ENCODE assay signal across 20 mouse cellular contexts in the genomic region with DNA sequence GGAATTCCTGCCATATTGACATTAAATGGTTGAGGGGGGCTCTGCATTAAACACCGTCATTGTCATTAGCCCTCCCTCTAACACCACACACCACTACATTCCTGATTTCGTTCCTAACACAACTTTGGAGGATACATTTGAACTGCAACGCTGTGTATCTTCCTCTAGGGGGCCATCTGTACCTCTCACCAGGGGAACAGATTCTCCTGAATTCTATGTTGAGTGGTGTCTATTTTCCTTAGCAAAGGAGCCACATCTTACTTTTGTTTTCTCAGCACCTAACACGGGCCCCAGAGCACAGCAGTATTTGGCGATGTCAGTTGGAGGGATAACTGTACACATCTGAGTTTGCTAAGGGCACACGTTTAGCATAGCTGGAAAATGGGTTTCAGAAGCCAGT. TPM values are rescaled to one million over a fixed set of nuclear protein-coding genes. Genes with fewer than 3 reads are reported as not detected.
DNase-seq lines count a peak whose midpoint lies in the region; ATAC-seq and TF ChIP-seq lines count a peak whose summit lies in the region.
"Had no signal": no experiment of that assay in that cellular context is flagged by ENCODE, and none has a peak within 500 bp of the region (broad histone marks: within the 10 kb centered on the region; RNA-seq: fewer than 3 reads in every experiment).

No protein-coding gene starts in this region.

- intact Hi-C loops in heart, adult 2 months (cut with DNase I): no loop called here

- no peaks in the 10 kb centered on the region for H3K9me3 ChIP-seq in heart, embryonic 11.5 days (replicated peaks; ENCODE audit: control insufficient read depth, low read length)
- H3K9me3 ChIP-seq in midbrain, postnatal 0 days (ENCODE audit: low read length): no peaks in the 10 kb centered on the region
- H3K9me3 ChIP-seq in midbrain, embryonic 13.5 days: no peaks in the 10 kb centered on the region
- H3K9me3 ChIP-seq in midbrain, embryonic 14.5 days (ENCODE audit: control insufficient read depth, low read length): no peaks in the 10 kb centered on the region
- H3K9me3 ChIP-seq: liver, embryonic 12.5 days; stomach, embryonic 15.5 days had no signal

- no peak overlapping the region for H3K4me3 ChIP-seq in heart, adult 2 months
- no peak overlapping the region for H3K4me3 ChIP-seq in heart, embryonic 11.5 days (ENCODE audit: low read depth, low read length)
- H3K4me3 ChIP-seq in midbrain, postnatal 0 days (ENCODE audit: low read depth, low read length): no peak overlapping the region
- H3K4me3 ChIP-seq in midbrain, embryonic 13.5 days (replicated peaks): no peak overlapping the region
- H3K4me3 ChIP-seq in midbrain, embryonic 14.5 days (replicated peaks; ENCODE audit: low read depth, low read length): no peak overlapping the region
- H3K4me3 ChIP-seq: liver, embryonic 12.5 days; myocyte; stomach, embryonic 15.5 days had no signal

- H3K9ac ChIP-seq in heart, adult 2 months (ENCODE audit: low read depth, low read length): no peak overlapping the region
- no peak overlapping the region for H3K9ac ChIP-seq in heart, embryonic 11.5 days (ENCODE audit: low read depth, low read length)
- H3K9ac ChIP-seq in midbrain, postnatal 0 days (replicated peaks; ENCODE audit: low read length, poor library complexity, severe bottlenecking): no peak overlapping the region
- H3K9ac ChIP-seq in midbrain, embryonic 13.5 days (replicated peaks): no peak overlapping the region
- H3K9ac ChIP-seq in midbrain, embryonic 14.5 days (replicated peaks; ENCODE audit: low read length): no peak overlapping the region
- H3K9ac ChIP-seq: liver, embryonic 12.5 days; stomach, embryonic 15.5 days had no signal

- WGBS in heart, adult 2 months: 74% methylated on average over 6 of the region's 6 CpGs
- WGBS in heart, embryonic 11.5 days (ENCODE audit: insufficient replicate concordance): 59% methylated on average over 6 of the region's 6 CpGs
- 77% methylated on average over 6 of the region's 6 CpGs for WGBS in midbrain, postnatal 0 days
- WGBS in midbrain, embryonic 13.5 days: 71% methylated on average over 6 of the region's 6 CpGs
- 77% methylated on average over 6 of the region's 6 CpGs for WGBS in midbrain, embryonic 14.5 days

- no peak for DNase-seq in heart, adult 2 months
- no peak for DNase-seq in midbrain, postnatal 0 days (ENCODE audit: low spot score)
- DNase-seq in spleen, postnatal 4 days (ENCODE audit: low spot score in 2 of 2): no peak
- no peak for DNase-seq in c-Kit-positive CD71-positive TER-119-positive erythroid progenitor cells, embryonic 14.5 days (ENCODE audit: low spot score)
- DNase-seq in midbrain, embryonic 14.5 days: no peak
- DNase-seq: cerebellum, postnatal 14 days; heart, adult 18-20 months; heart, postnatal 4 days; right cerebral cortex, postnatal 4 days had no signal

- no peaks in the 10 kb centered on the region for H3K27me3 ChIP-seq in heart, adult 2 months (ENCODE audit: control insufficient read depth, insufficient read depth, low read length)
- no peaks in the 10 kb centered on the region for H3K27me3 ChIP-seq in heart, embryonic 11.5 days (ENCODE audit: control insufficient read depth, insufficient read depth, low read length)
- no peaks in the 10 kb centered on the region for H3K27me3 ChIP-seq in midbrain, postnatal 0 days (ENCODE audit: insufficient read depth, low read length)
- H3K27me3 ChIP-seq in midbrain, embryonic 13.5 days: no peaks in the 10 kb centered on the region
- no peaks in the 10 kb centered on the region for H3K27me3 ChIP-seq in midbrain, embryonic 14.5 days (ENCODE audit: control insufficient read depth, insufficient read depth, low read length)
- H3K27me3 ChIP-seq: liver, embryonic 12.5 days; stomach, embryonic 15.5 days had no signal

- ATAC-seq in heart, embryonic 11.5 days (replicated peaks; ENCODE audit: insufficient number of reproducible peaks, low FRiP score, low TSS enrichment): no peak
- no peak for ATAC-seq in midbrain, postnatal 0 days (ENCODE audit: low FRiP score)
- ATAC-seq in midbrain, embryonic 13.5 days: no peak
- ATAC-seq in erythroblast, adult 5-6 weeks (replicated peaks; ENCODE audit: low FRiP score, poor library complexity, severe bottlenecking): peak; percentile 76
- ATAC-seq in midbrain, embryonic 14.5 days (ENCODE audit: low FRiP score, low TSS enrichment): no peak
- ATAC-seq: activated CD4-positive, CD25-positive, alpha-beta regulatory T cell, adult 4 months; liver, embryonic 12.5 days had no signal

- no peak overlapping the region for H3K27ac ChIP-seq in heart, adult 2 months
- H3K27ac ChIP-seq in heart, embryonic 11.5 days (ENCODE audit: low read depth, low read length): no peak overlapping the region
- no peak overlapping the region for H3K27ac ChIP-seq in midbrain, postnatal 0 days (ENCODE audit: low read depth, low read length)
- H3K27ac ChIP-seq in midbrain, embryonic 13.5 days: no peak overlapping the region
- no peak overlapping the region for H3K27ac ChIP-seq in midbrain, embryonic 14.5 days (replicated peaks; ENCODE audit: low read depth, low read length)
- H3K27ac ChIP-seq: liver, embryonic 12.5 days; macrophage; stomach, embryonic 15.5 days had no signal

- no peak overlapping the region for H3K4me2 ChIP-seq in heart, embryonic 11.5 days
- H3K4me2 ChIP-seq in midbrain, postnatal 0 days (ENCODE audit: low read depth, low read length, poor library complexity, severe bottlenecking): no peak overlapping the region
- H3K4me2 ChIP-seq in midbrain, embryonic 13.5 days (replicated peaks): no peak overlapping the region
- H3K4me2 ChIP-seq in midbrain, embryonic 14.5 days (ENCODE audit: low read length): no peak overlapping the region
- H3K4me2 ChIP-seq: liver, embryonic 12.5 days; stomach, embryonic 15.5 days had no signal

- TF ChIP-seq POLR2A in heart, adult 2 months (IDR thresholded peaks at IDR 0.05; ENCODE audit: insufficient read depth, low read depth, low read length): no peak

- no peaks in the 10 kb centered on the region for H3K36me3 ChIP-seq in heart, adult 2 months (ENCODE audit: control insufficient read depth, insufficient read depth, low read length)
- H3K36me3 ChIP-seq in heart, embryonic 11.5 days (ENCODE audit: control insufficient read depth, insufficient read depth, low read length): no peaks in the 10 kb centered on the region
- H3K36me3 ChIP-seq in midbrain, postnatal 0 days (ENCODE audit: insufficient read depth, low read length): no peaks in the 10 kb centered on the region
- no peaks in the 10 kb centered on the region for H3K36me3 ChIP-seq in midbrain, embryonic 13.5 days
- no peaks in the 10 kb centered on the region for H3K36me3 ChIP-seq in midbrain, embryonic 14.5 days (ENCODE audit: control insufficient read depth, insufficient read depth, low read length)
- H3K36me3 ChIP-seq: liver, embryonic 12.5 days; stomach, embryonic 15.5 days had no signal

- no peaks in the 10 kb centered on the region for H3K79me2 ChIP-seq in heart, adult 2 months (replicated peaks; ENCODE audit: control insufficient read depth, insufficient read depth, low read length)

- TF ChIP-seq EP300 in heart, adult 2 months (IDR thresholded peaks at IDR 0.05; ENCODE audit: insufficient read depth, low read depth, low read length): no peak

- TF ChIP-seq CTCF in heart, adult 2 months (IDR thresholded peaks at IDR 0.05): peak; percentile 41
- peak; percentile 37 for TF ChIP-seq CTCF in midbrain, postnatal 0 days (IDR thresholded peaks at IDR 0.05)

- H3K4me1 ChIP-seq in heart, adult 2 months (ENCODE audit: control insufficient read depth, insufficient read depth, low read length): no peaks in the 10 kb centered on the region
- peaks cover 4% of the 10 kb centered on the region; the same call in 1 of the 2 replicates for H3K4me1 ChIP-seq in heart, embryonic 11.5 days (ENCODE audit: control insufficient read depth, insufficient read depth, low read length)
- no peaks in the 10 kb centered on the region for H3K4me1 ChIP-seq in midbrain, postnatal 0 days (ENCODE audit: insufficient read depth, low read length)
- no peaks in the 10 kb centered on the region for H3K4me1 ChIP-seq in midbrain, embryonic 13.5 days (replicated peaks)
- no peaks in the 10 kb centered on the region for H3K4me1 ChIP-seq in midbrain, embryonic 14.5 days (ENCODE audit: control insufficient read depth, insufficient read depth, low read length)
- H3K4me1 ChIP-seq: stomach, embryonic 15.5 days had no signal

RNA-seq across cellular contexts. Expression of a gene that starts 53.6 kb away (rescaled TPM):
- total RNA-seq in heart, adult 2 months (2021): not detected
- polyA plus RNA-seq in heart, adult 2 months (2012; rRNA removed): not detected in 2 replicates
- polyA plus RNA-seq in heart, embryonic 11.5 days (2014; fragmentation: Nextera tagmentation; extraction: Ambion mirVana): 1.1 TPM in 1 of 2 replicates, not detected in the other
- not detected in 2 replicates for total RNA-seq in midbrain, postnatal 0 days (2014; rRNA removed)
- 0.20 TPM in 1 of 2 replicates, not detected in the other for polyA plus RNA-seq in midbrain, postnatal 0 days (2015; fragmentation: Nextera tagmentation; extraction: Ambion mirVana)
- polyA plus RNA-seq in midbrain, embryonic 13.5 days (2015; fragmentation: Nextera tagmentation; extraction: Ambion mirVana): 0.19 TPM in 1 of 2 replicates, not detected in the other
- total RNA-seq in erythroblast, adult 5-6 weeks (2015; ENCODE audit: low replicate concordance): not detected in 2 replicates
- not detected in 2 replicates for total RNA-seq in erythroblast, adult 5-6 weeks (2017; ENCODE audit: low replicate concordance)
- not detected in 2 replicates for polyA plus RNA-seq in midbrain, embryonic 14.5 days (2014; fragmentation: Nextera tagmentation; extraction: Ambion mirVana)
- total RNA-seq: heart, adult 18-20 months; heart, postnatal 4 days; left cerebral cortex, postnatal 14 days had no signal
- polyA plus RNA-seq: activated CD4-positive, CD25-positive, alpha-beta regulatory T cell, adult 4 months; large intestine, adult 2 months; macrophage; myocyte had no signal

RNA-seq across cellular contexts. Expression of a gene that starts 57.6 kb away (rescaled TPM):
- total RNA-seq in heart, adult 2 months (2021): 10 to 100 TPM; 14.3 to 15.2 TPM
- polyA plus RNA-seq in heart, adult 2 months (2012; rRNA removed): 6.8 and 9.2 TPM in 2 replicates
- 33.0 and 35.7 TPM in 2 replicates for polyA plus RNA-seq in heart, embryonic 11.5 days (2014; fragmentation: Nextera tagmentation; extraction: Ambion mirVana)
- total RNA-seq in midbrain, postnatal 0 days (2014; rRNA removed): 6.9 and 12.3 TPM in 2 replicates
- polyA plus RNA-seq in midbrain, postnatal 0 days (2015; fragmentation: Nextera tagmentation; extraction: Ambion mirVana): 7.5 and 7.8 TPM in 2 replicates
- 13.7 and 16.6 TPM in 2 replicates for polyA plus RNA-seq in midbrain, embryonic 13.5 days (2015; fragmentation: Nextera tagmentation; extraction: Ambion mirVana)
- total RNA-seq in erythroblast, adult 5-6 weeks (2015; ENCODE audit: low replicate concordance): 249 and 278 TPM in 2 replicates
- total RNA-seq in erythroblast, adult 5-6 weeks (2017; ENCODE audit: low replicate concordance): 130 and 135 TPM in 2 replicates
- polyA plus RNA-seq in midbrain, embryonic 14.5 days (2014; fragmentation: Nextera tagmentation; extraction: Ambion mirVana): 5.1 and 19.0 TPM in 2 replicates
- polyA plus RNA-seq: myocyte had no signal

RNA-seq across cellular contexts. Expression of a gene that starts 57.8 kb away (rescaled TPM):
- total RNA-seq in heart, adult 2 months (2021): not detected
- polyA plus RNA-seq in heart, adult 2 months (2012; rRNA removed): 0.04 and 0.06 TPM in 2 replicates
- not detected in 2 replicates for polyA plus RNA-seq in heart, embryonic 11.5 days (2014; fragmentation: Nextera tagmentation; extraction: Ambion mirVana)
- not detected in 2 replicates for total RNA-seq in midbrain, postnatal 0 days (2014; rRNA removed)
- 0.06 TPM in 1 of 2 replicates, not detected in the other for polyA plus RNA-seq in midbrain, postnatal 0 days (2015; fragmentation: Nextera tagmentation; extraction: Ambion mirVana)
- polyA plus RNA-seq in midbrain, embryonic 13.5 days (2015; fragmentation: Nextera tagmentation; extraction: Ambion mirVana): 0.09 and 0.10 TPM in 2 replicates
- not detected in 2 replicates for total RNA-seq in erythroblast, adult 5-6 weeks (2015; ENCODE audit: low replicate concordance)
- total RNA-seq in erythroblast, adult 5-6 weeks (2017; ENCODE audit: low replicate concordance): 0.42 TPM in 1 of 2 replicates, not detected in the other
- 0.08 TPM in 1 of 2 replicates, not detected in the other for polyA plus RNA-seq in midbrain, embryonic 14.5 days (2014; fragmentation: Nextera tagmentation; extraction: Ambion mirVana)
- total RNA-seq: heart, adult 18-20 months; heart, postnatal 4 days had no signal
- polyA plus RNA-seq: activated CD4-positive, CD25-positive, alpha-beta regulatory T cell, adult 4 months; intestine, embryonic 14.5 days; large intestine, adult 2 months; liver, embryonic 12.5 days; myocyte; stomach, embryonic 15.5 days had no signal
